Mouse (Mus musculus) forebrain, embryonic 16.5 days (tissue): ENCODE results near the gene Fam83g. TPM values are rescaled to one million over a fixed set of nuclear protein-coding genes. Genes with fewer than 3 reads are reported as not detected.

Experiments used
- ATAC-seq: fragments of 200-750 bp; cut with Nextera tagmentation; 2 replicates; pipeline ENCODE4 v1.8.0; 2017; ENCODE audit warnings: mild to moderate bottlenecking, moderate library complexity
- H3K27ac ChIP-seq: fragments of 300-500 bp; sonication (generic); 2 replicates; pipeline ENCODE4 v1.5.1; 2014; ENCODE audit warnings: low read length, control low read depth
- H3K27me3 ChIP-seq: fragments of 300-500 bp; sonication (generic); replicated peaks from 2 replicates; pipeline ENCODE4 v1.6.1; 2014; ENCODE audit warnings: low read length; ENCODE audit not compliant: control insufficient read depth, insufficient read depth
- H3K36me3 ChIP-seq: fragments of 300-500 bp; sonication (generic); 2 replicates; pipeline ENCODE4 v1.6.1; 2014; ENCODE audit not compliant: control insufficient read depth, insufficient read depth
- H3K4me1 ChIP-seq: fragments of 300-500 bp; sonication (generic); replicated peaks from 2 replicates; pipeline ENCODE4 v1.6.1; 2014; ENCODE audit warnings: low read length; ENCODE audit not compliant: control insufficient read depth, insufficient read depth
- H3K4me2 ChIP-seq: fragments of 300-500 bp; sonication (generic); 2 replicates; pipeline ENCODE4 v1.6.1; 2014; ENCODE audit warnings: mild to moderate bottlenecking, low read length, control low read depth
- H3K4me3 ChIP-seq: fragments of 300-500 bp; sonication (generic); replicated peaks from 2 replicates; pipeline ENCODE4 v1.5.1; 2014; ENCODE audit warnings: mild to moderate bottlenecking, low read length, control low read depth
- H3K9ac ChIP-seq: fragments of 300-500 bp; sonication (generic); replicated peaks from 2 replicates; pipeline ENCODE4 v1.6.1; 2014; ENCODE audit warnings: low read depth, low read length, control low read depth
- H3K9me3 ChIP-seq: fragments of 300-500 bp; sonication (generic); 2 replicates; pipeline ENCODE4 v1.6.1; 2016; ENCODE audit warnings: low read length; ENCODE audit not compliant: control insufficient read depth
- WGBS: fragments of 180-500 bp; shearing (Covaris S2); extraction: QIAGEN DNeasy Blood & Tissue Kit; methylation state at CpG from one replicate; pipeline ENCODE4 v1.1.7; 2014; 5-methylcytosine and 5-hydroxymethylcytosine counted together
- polyA plus RNA-seq: library from polyadenylated mRNA; unstranded; fragments of >200 nt; fragmentation: Nextera tagmentation; extraction: Ambion mirVana; gene quantifications from 2 replicates; pipeline ENCODE4 v1.2.1, GENCODE M21; 2015

Fam83g gene
- polyA plus RNA-seq, 1 experiment from 2014 or later = 0.46 TPM

DNA sequence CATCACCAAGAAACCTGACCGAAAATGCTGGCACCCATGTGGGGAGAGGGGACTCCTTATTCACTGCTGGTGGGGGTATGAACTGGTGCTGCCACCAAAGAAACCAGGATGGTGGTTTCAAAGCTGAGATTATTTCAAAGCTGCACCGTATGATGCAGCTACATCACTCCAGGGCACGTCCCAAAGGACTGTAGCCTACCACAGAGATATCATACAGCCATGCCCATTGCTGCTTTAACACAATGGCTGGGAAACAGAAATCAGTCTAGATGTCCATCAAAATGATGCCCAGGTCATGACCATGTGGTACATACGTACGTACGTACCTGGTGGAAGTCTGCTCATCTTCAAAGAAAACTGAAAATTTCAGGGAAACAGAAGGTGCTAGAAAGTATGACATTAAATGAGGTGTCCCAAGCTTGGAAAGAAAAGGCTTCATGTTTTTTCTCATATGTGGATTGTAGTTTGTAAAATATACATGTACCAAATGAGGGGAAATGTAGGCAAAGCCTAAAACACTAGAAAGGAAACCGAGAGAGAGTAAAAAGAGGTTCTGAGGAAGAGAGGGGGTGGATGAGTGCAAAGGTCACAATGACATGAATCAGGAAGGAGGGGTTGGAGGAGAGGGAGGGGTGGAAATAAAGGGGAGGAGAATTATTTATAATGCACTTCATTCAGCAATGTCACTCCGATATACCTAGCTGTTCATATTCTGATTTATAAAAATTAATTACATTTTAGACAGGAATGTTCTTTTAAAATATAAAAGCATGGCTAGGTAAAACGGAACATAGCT, 33.2 kb upstream of the Fam83g start:
- 86% methylated on average over 9 of the region's 9 CpGs for WGBS
- Histone ChIP-seq H3K4me3 (no peak overlapping the region), H3K27me3 (no peaks in the 10 kb centered on the region), H3K9me3 (no peaks in the 10 kb centered on the region), H3K27ac (no peak overlapping the region), H3K4me1 (no peaks in the 10 kb centered on the region), H3K4me2 (no peak overlapping the region), H3K36me3 (no peaks in the 10 kb centered on the region), H3K9ac (no peak overlapping the region)
- ATAC-seq = no peak

DNA sequence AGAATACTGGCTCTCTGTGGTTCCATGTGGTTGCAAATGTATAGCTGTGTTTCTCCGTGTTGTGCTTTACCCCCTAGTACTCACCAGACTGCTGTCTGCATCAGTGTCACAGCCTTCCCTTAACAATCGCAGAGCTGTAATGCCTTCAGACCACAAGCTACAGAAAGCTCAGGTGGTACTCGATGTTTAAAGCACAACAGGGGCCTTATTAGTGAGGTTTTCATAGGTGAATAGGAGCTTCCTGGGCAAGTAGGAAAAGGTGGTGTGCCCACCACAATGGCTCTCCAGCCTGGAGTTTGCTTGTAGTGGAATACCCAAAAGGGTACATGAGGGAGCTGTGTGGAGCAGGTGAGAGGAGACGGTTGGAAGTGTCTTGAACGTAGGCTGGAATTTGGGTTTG, 31.7 kb upstream of the Fam83g start:
- no peaks in the 10 kb centered on the region for H3K36me3 ChIP-seq
- no peak overlapping the region for H3K4me3 ChIP-seq
- 86% methylated on average over 5 of the region's 5 CpGs for WGBS
- H3K27ac ChIP-seq = no peak overlapping the region
- H3K9me3 ChIP-seq = no peaks in the 10 kb centered on the region
- no peaks in the 10 kb centered on the region for H3K27me3 ChIP-seq
- H3K9ac ChIP-seq = no peak overlapping the region
- H3K4me1 ChIP-seq = no peaks in the 10 kb centered on the region
- ATAC-seq = no peak
- H3K4me2 ChIP-seq = no peak overlapping the region

DNA sequence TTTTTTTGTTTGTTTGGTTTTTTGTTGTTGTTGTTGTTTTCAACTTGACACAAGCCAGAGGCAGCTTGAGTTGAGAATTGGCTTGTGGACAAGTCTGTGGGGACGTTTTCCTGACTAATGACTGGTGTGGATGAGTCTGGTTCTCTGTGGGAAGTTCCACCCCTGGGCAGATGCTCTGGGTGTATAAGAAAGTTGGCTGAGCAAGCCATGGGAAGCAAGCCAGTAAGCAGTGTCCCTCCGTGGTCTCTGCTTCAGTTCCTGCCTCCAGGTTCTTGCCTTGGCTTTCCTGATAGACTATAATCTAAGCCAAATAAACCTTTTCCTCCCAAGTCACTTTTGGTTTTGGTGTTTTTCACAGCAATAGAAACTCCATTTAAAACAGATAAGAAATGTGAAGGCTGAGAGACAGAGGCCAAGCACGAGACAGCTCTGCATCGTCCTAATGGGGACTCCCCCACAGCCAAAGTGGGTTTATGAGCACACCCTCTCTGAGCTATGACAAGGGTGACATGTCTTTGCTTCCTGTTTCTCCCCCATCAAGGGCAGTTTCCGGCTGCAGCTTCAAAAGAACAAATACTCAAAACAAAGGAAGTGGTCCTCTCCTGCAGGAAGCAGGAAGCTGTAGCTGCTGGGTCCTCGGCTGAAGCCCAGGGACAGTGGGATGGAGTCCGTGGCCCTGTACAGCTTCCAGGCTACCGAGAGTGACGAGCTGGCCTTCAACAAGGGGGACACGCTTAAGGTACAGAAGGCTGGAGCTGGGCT, 31.0 kb upstream of the Fam83g start, which contains the start of gene Grap:
Gene Grap, plus strand, starts transcription at position 580 of the 762 bp plus-strand sequence.
- peak within 1 kb of the TSS; percentile 10; the same call in 1 of the 2 replicates for H3K27ac ChIP-seq
- H3K36me3 ChIP-seq = no peaks in the 10 kb centered on the region
- no peak for ATAC-seq
- H3K4me1 ChIP-seq = no peaks in the 10 kb centered on the region
- H3K9me3 ChIP-seq = no peaks in the 10 kb centered on the region
- no peak within 1 kb of the TSS for H3K4me2 ChIP-seq
- H3K27me3 ChIP-seq = no peaks in the 10 kb centered on the region
- 76% methylated on average over 10 of the region's 10 CpGs for WGBS
- H3K4me3 ChIP-seq = no peak within 1 kb of the TSS
- no peak within 1 kb of the TSS for H3K9ac ChIP-seq

DNA sequence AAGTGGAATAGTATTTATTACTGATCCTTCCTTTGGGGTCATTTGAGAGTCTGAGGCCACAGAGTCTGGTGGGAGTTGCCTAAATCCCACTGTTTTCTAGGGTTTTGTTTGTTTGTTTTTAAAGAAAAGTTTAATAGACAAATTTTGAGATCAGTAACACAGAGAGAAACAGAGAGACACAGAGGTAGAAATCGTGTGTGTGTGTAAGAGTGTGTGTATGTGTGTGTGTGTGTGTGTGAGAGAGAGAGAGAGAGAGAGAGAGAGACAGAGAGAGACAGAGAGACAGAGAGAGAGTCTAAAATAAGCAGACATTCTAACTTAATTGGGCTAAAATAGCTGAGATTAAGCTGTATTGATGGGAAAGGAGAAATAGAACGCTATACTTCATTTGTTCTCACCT, 30.3 kb upstream of the Fam83g start:
- WGBS = 66% methylated on average over 2 of the region's 2 CpGs
- no peak overlapping the region for H3K4me2 ChIP-seq
- no peak for ATAC-seq
- H3K4me3 ChIP-seq = no peak overlapping the region
- no peak overlapping the region for H3K27ac ChIP-seq
- no peaks in the 10 kb centered on the region for H3K9me3 ChIP-seq
- H3K27me3 ChIP-seq = no peaks in the 10 kb centered on the region
- H3K4me1 ChIP-seq = no peaks in the 10 kb centered on the region
- no peak overlapping the region for H3K9ac ChIP-seq
- no peaks in the 10 kb centered on the region for H3K36me3 ChIP-seq

DNA sequence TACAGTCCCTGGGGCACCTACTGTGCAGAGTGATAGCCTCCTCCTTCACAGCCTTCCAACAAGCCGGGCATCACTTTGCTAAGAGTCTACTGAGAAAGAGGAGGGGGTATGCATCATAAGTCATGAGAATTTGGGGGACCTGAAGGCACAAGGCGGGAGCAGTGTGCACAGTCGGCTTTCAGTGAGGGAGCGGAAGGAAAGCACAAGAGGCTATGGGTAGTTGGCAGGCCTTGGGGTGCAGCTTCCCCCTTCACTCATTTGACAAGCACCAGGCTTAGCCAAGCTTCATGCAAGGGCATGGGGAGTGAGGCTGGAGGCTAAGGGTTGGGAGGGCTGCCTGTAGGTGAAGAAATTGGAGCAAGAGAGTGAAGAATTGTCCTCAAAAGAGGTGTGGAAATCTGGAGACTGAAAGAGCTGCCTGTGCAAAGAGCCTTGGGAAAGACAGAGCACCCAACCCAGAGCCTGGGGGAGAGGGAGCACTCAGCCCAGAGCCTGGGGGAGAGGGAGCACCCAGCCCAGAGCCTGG, 29.0 kb upstream of the Fam83g start:
- H3K4me1 ChIP-seq = no peaks in the 10 kb centered on the region
- H3K9me3 ChIP-seq = no peaks in the 10 kb centered on the region
- H3K36me3 ChIP-seq = no peaks in the 10 kb centered on the region
- H3K4me3 ChIP-seq = no peak overlapping the region
- no peak overlapping the region for H3K9ac ChIP-seq
- no peak overlapping the region for H3K27ac ChIP-seq
- 89% methylated on average over 4 of the region's 4 CpGs for WGBS
- ATAC-seq = no peak
- no peaks in the 10 kb centered on the region for H3K27me3 ChIP-seq
- 0 out of 2 replicates have a peak overlapping the region, but pooled peaks have one; percentile 11 for H3K4me2 ChIP-seq

DNA sequence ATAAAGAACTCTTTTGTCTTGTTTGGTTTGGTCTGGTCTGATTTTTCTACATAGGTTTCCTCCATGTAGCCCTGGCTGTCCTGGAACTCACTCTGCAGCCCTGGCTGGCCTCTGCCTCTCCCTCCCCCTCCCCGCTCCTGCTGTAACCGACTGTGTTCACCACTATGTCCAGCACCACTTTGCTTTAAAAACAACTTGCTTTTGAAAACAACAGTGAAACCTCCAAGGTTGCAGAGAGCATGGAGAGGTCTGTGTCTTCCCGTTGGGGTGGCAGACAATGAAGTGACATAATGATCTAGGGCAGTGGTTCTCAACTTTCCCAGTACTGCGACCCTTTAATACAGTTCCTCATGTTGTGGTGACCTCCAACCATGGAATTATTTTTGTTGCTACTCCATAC, 28.2 kb upstream of the Fam83g start:
- Histone ChIP-seq H3K9me3 (no peaks in the 10 kb centered on the region), H3K36me3 (no peaks in the 10 kb centered on the region), H3K9ac (no peak overlapping the region), H3K27ac (no peak overlapping the region), H3K4me3 (no peak overlapping the region), H3K4me2 (no peak overlapping the region), H3K27me3 (no peaks in the 10 kb centered on the region), H3K4me1 (no peaks in the 10 kb centered on the region)
- 63% methylated on average over 4 of the region's 4 CpGs for WGBS
- no peak for ATAC-seq

DNA sequence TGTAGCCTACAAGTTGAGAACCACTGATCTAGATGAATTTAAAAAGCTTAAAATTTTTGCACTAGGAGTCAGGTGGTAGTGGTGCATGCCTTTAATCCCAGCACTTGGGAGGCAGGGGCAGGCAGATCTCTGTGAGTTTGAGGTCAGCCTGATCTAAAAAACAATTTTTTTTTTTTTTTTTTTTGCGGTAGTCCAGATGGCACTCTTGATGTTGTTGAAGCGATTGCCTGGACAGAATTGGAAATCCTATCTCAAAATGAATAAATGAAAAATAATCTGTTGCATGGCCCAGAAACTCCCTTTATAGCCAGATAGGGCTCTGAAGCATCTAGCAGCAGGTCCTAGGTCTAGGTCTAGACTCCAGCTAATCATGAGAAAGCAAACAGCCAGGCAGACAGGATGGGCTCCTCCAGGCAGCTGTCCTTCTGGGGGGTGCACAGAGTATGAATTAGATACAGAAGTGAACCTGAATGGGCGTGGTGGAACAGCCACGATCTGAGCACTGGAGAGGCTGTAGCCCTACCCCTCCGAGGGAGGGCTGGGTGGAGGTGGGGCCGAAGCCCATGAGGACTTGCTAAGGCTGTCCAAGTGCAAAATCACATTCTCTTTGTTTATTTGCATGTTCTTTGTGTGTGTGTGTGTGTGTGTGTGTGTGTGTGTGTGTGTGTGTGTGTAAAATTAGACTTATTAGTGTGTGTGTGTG, 27.6 kb upstream of the Fam83g start:
- no peaks in the 10 kb centered on the region for H3K36me3 ChIP-seq
- no peak overlapping the region for H3K9ac ChIP-seq
- H3K4me1 ChIP-seq = no peaks in the 10 kb centered on the region
- WGBS = 75% methylated on average over 6 of the region's 6 CpGs
- no peak overlapping the region for H3K4me3 ChIP-seq
- no peak for ATAC-seq
- H3K9me3 ChIP-seq = no peaks in the 10 kb centered on the region
- H3K4me2 ChIP-seq = no peak overlapping the region
- no peaks in the 10 kb centered on the region for H3K27me3 ChIP-seq
- H3K27ac ChIP-seq = no peak overlapping the region

DNA sequence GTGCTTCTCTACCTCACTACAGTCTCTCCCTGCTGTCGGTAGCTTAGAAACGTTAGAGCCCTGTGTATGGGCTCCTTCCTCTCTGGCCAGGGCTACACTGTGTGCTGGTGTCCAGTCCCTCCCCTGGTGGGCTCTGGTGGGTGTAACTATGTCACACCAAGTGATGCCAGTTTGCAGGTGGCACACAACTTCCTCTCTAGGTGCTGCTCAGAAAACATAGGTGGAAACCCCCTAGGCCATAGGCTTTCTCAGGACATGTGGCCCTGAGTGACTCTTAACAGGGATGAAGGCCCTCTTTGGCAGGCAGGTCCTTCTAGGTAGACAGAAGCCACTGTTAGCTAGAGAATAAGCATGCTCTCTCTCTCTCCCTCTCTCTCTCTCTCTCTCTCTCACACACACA, 26.5 kb upstream of the Fam83g start:
- 74% methylated on average over 2 of the region's 2 CpGs for WGBS
- Histone ChIP-seq H3K9me3 (no peaks in the 10 kb centered on the region), H3K9ac (no peak overlapping the region), H3K4me3 (no peak overlapping the region), H3K36me3 (no peaks in the 10 kb centered on the region), H3K4me1 (no peaks in the 10 kb centered on the region), H3K27ac (no peak overlapping the region), H3K27me3 (no peaks in the 10 kb centered on the region), H3K4me2 (no peak overlapping the region)
- ATAC-seq = no peak

DNA sequence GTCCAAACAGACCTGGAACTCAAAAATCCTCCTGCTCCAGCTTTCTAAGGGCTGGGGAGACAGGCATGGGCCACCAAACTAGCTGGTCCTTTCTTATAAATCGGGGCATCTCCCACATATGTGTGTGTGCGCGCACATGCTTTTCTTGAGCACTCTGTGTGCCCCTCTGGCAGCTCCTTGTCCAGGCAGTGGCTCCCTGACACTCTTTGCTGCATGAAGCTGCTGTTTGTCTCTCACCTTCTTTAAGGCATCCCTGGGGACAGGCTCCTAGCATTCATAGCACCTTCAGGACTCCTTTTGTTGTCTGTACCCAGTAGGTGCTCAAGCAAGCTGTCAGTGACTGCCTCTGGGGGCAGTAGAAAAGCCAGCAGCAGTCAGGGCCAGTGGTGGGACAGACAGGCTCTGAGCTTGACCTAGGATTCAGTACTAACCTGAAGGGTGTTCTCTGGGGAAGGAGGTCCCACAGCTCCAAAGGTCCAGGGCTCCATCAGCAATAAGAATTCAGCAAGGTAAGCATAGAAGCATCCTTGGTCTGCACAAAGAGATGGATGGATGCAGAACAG, 25.4 kb upstream of the Fam83g start:
- no peak overlapping the region for H3K27ac ChIP-seq
- no peaks in the 10 kb centered on the region for H3K27me3 ChIP-seq
- H3K36me3 ChIP-seq = no peaks in the 10 kb centered on the region
- ATAC-seq = no peak
- 85% methylated on average over 3 of the region's 3 CpGs for WGBS
- no peaks in the 10 kb centered on the region for H3K4me1 ChIP-seq
- no peak overlapping the region for H3K9ac ChIP-seq
- no peak overlapping the region for H3K4me2 ChIP-seq
- H3K9me3 ChIP-seq = no peaks in the 10 kb centered on the region
- no peak overlapping the region for H3K4me3 ChIP-seq
